Mouse (Mus musculus): ENCODE data around the gene Magi1. TPM values are rescaled to one million over a fixed set of nuclear protein-coding genes. Genes with fewer than 3 reads are reported as not detected.

Magi1 gene
- total and polyA plus RNA-seq, 2 experiments from 2014 or later: 16.4 to 53.0 TPM

DNA sequence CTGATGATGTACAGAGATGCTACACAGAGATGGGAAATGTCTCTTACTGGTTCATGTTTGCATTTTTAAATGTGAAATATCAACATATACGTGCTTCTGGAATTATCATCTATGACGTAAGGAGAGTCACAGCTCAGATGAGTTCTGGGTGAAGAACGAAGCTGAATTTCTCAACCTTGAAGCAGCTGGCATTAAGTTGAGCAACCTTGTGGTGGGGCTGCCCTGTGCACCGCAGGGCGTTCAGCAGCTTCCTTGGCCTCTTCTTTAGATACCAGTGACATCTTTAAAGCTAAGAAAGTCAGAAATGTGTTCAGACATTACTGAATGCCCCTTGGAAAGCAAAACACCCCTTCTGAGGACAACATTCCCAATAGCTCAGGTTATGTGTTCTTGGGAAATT is 656.5 kb downstream of the Magi1 start:
- Histone ChIP-seq H3K4me3 (ENCODE audit: low read depth, low read length) (no peak overlapping the region), H3K27ac (ENCODE audit: low read depth, low read length) (no peak overlapping the region), H3K4me1 (ENCODE audit: insufficient read depth) (no peaks in the 10 kb centered on the region), H3K27me3 (ENCODE audit: insufficient read depth, low read length) (no peaks in the 10 kb centered on the region), H3K9ac (no peak overlapping the region), H3K36me3 (ENCODE audit: insufficient read depth) (no peaks in the 10 kb centered on the region), H3K4me2 (ENCODE audit: low read depth) (no peak overlapping the region), H3K9me3 (ENCODE audit: low read length) (no peaks in the 10 kb centered on the region)
- DNase-seq (no peak), ATAC-seq (no peak)
- no peak for TF ChIP-seq CTCF (IDR thresholded peaks at IDR 0.05; ENCODE audit: low read depth)
- WGBS: 92% methylated on average over 5 of the region's 5 CpGs

Other genes with a start within 250 kb of the Magi1 start
- 7.2 and 8.0 TPM in 2 replicates for gene Slc25a26, start 216.4 kb upstream of the Magi1 start, total RNA-seq (2014; rRNA removed)
- gene Slc25a26, start 216.4 kb upstream of the Magi1 start, polyA plus RNA-seq (2015; fragmentation: Nextera tagmentation; extraction: Ambion mirVana): 8.0 and 8.7 TPM in 2 replicates

All from forebrain, postnatal 0 days (tissue).